Mouse (Mus musculus) midbrain, embryonic 15.5 days (tissue): Measurements from ENCODE around the gene Cnga4. TPM values are rescaled to one million over a fixed set of nuclear protein-coding genes. Genes with fewer than 3 reads are reported as not detected.

ENCODE experiments used
- polyA plus RNA-seq: library from polyadenylated mRNA; unstranded; fragments of >200 nt; fragmentation: Nextera tagmentation; extraction: Ambion mirVana; gene quantifications from 2 replicates; pipeline ENCODE4 v1.2.1, GENCODE M21; 2015

Cnga4 gene
- polyA plus RNA-seq, 1 experiment from 2014 or later: 0.10 TPM

Other genes with a start within 250 kb of the Cnga4 start
- gene Olfr684, start 240.9 kb upstream of the Cnga4 start, polyA plus RNA-seq: not detected in 2 replicates
- not detected in 2 replicates for gene Olfr685, start 218.6 kb upstream of the Cnga4 start, polyA plus RNA-seq
- not detected in 2 replicates for gene Olfr686, start 197.1 kb upstream of the Cnga4 start, polyA plus RNA-seq
- gene Olfr688, start 116.5 kb upstream of the Cnga4 start, polyA plus RNA-seq: not detected in 2 replicates
- not detected in 2 replicates for gene Olfr689, start 93.4 kb upstream of the Cnga4 start, polyA plus RNA-seq
- gene Olfr690, start 70.5 kb upstream of the Cnga4 start, polyA plus RNA-seq: not detected in 2 replicates
- gene Olfr691, start 62.3 kb upstream of the Cnga4 start, polyA plus RNA-seq: 0.28 and 0.46 TPM in 2 replicates
- gene Olfr692, start 36.3 kb upstream of the Cnga4 start, polyA plus RNA-seq: not detected in 2 replicates
- not detected in 2 replicates for gene Gm5901, start 29.5 kb upstream of the Cnga4 start, polyA plus RNA-seq
- gene Fam160a2, start 4.5 kb upstream of the Cnga4 start, polyA plus RNA-seq: 51.8 and 52.7 TPM in 2 replicates
- gene Cckbr, start 21.2 kb downstream of the Cnga4 start, polyA plus RNA-seq: 4.5 and 5.9 TPM in 2 replicates
- 27.1 and 33.1 TPM in 2 replicates for gene Cavin3, start 77.7 kb downstream of the Cnga4 start, polyA plus RNA-seq
- 93.0 and 94.6 TPM in 2 replicates for gene Smpd1, start 149.8 kb downstream of the Cnga4 start, polyA plus RNA-seq
- 319 and 325 TPM in 2 replicates for gene Apbb1, start 177.1 kb downstream of the Cnga4 start, polyA plus RNA-seq
- gene Hpx, start 195.6 kb downstream of the Cnga4 start, polyA plus RNA-seq: 0.18 and 0.41 TPM in 2 replicates
- 106 and 107 TPM in 2 replicates for gene Trim3, start 229.0 kb downstream of the Cnga4 start, polyA plus RNA-seq
- 127 and 140 TPM in 2 replicates for gene Timm10b, start 235.5 kb downstream of the Cnga4 start, polyA plus RNA-seq
- gene Arfip2, start 235.8 kb downstream of the Cnga4 start, polyA plus RNA-seq: 86.7 and 96.9 TPM in 2 replicates
- gene Gm45799, start 236.0 kb downstream of the Cnga4 start, polyA plus RNA-seq: 12.8 and 18.7 TPM in 2 replicates
- gene Dnhd1, start 246.3 kb downstream of the Cnga4 start, polyA plus RNA-seq: 1.00 and 2.7 TPM in 2 replicates